Mouse (Mus musculus) heart, embryonic 15.5 days (tissue): Measurements from ENCODE around the gene Prmt7. TPM values are rescaled to one million over a fixed set of nuclear protein-coding genes. Genes with fewer than 3 reads are reported as not detected.
A peak's percentile ranks its signal among the peaks of the same experiment; 100 is the strongest.
"Not testable (repeated sequence)": the region's sequence is repeated elsewhere in the genome, so short reads cannot be mapped to it uniquely, and the experiment has no call there.

ENCODE experiments used
- ATAC-seq: fragments of 200-750 bp; cut with Nextera tagmentation; replicated peaks from 2 replicates; pipeline ENCODE4 v1.8.0; 2017; ENCODE audit warnings: low read depth, moderate TSS enrichment; ENCODE audit not compliant: insufficient number of reproducible peaks, insufficient read depth, low FRiP score
- H3K27ac ChIP-seq: fragments of 300-500 bp; sonication (generic); 2 replicates; pipeline ENCODE4 v1.5.1; 2015; ENCODE audit warnings: mild to moderate bottlenecking, inconsistent platforms
- H3K27me3 ChIP-seq: fragments of 300-500 bp; sonication (generic); 2 replicates; pipeline ENCODE4 v1.6.1; 2015; ENCODE audit warnings: inconsistent platforms
- H3K36me3 ChIP-seq: fragments of 300-500 bp; sonication (generic); 2 replicates; pipeline ENCODE4 v1.6.1; 2015; ENCODE audit warnings: mild to moderate bottlenecking, inconsistent platforms
- H3K4me1 ChIP-seq: fragments of 300-500 bp; sonication (generic); replicated peaks from 2 replicates; pipeline ENCODE4 v1.6.1; 2015; ENCODE audit warnings: inconsistent platforms
- H3K4me2 ChIP-seq: fragments of 300-500 bp; sonication (generic); 2 replicates; pipeline ENCODE4 v1.6.1; 2015; ENCODE audit warnings: inconsistent platforms, mild to moderate bottlenecking, moderate library complexity
- H3K4me3 ChIP-seq: fragments of 300-500 bp; sonication (generic); 2 replicates; pipeline ENCODE4 v1.5.1; 2015; ENCODE audit warnings: mild to moderate bottlenecking, inconsistent platforms
- H3K9ac ChIP-seq: fragments of 300-500 bp; sonication (generic); 2 replicates; pipeline ENCODE4 v1.6.1; 2015; ENCODE audit warnings: mild to moderate bottlenecking, inconsistent platforms
- H3K9me3 ChIP-seq: fragments of 300-500 bp; sonication (generic); replicated peaks from 2 replicates; pipeline ENCODE4 v1.6.1; 2016; ENCODE audit warnings: inconsistent platforms
- WGBS: fragments of 180-500 bp; shearing (Covaris S2); methylation state at CpG from one replicate; pipeline ENCODE4 v1.1.7; 2015; ENCODE audit warnings: mixed read lengths; 5-methylcytosine and 5-hydroxymethylcytosine counted together
- polyA plus RNA-seq: library from polyadenylated mRNA; unstranded; fragments of >200 nt; fragmentation: Nextera tagmentation; extraction: Ambion mirVana; gene quantifications from 2 replicates; pipeline ENCODE4 v1.2.1, GENCODE M21; 2015

The Prmt7 gene
- polyA plus RNA-seq, 1 experiment from 2014 or later: 28.0 TPM

DNA sequence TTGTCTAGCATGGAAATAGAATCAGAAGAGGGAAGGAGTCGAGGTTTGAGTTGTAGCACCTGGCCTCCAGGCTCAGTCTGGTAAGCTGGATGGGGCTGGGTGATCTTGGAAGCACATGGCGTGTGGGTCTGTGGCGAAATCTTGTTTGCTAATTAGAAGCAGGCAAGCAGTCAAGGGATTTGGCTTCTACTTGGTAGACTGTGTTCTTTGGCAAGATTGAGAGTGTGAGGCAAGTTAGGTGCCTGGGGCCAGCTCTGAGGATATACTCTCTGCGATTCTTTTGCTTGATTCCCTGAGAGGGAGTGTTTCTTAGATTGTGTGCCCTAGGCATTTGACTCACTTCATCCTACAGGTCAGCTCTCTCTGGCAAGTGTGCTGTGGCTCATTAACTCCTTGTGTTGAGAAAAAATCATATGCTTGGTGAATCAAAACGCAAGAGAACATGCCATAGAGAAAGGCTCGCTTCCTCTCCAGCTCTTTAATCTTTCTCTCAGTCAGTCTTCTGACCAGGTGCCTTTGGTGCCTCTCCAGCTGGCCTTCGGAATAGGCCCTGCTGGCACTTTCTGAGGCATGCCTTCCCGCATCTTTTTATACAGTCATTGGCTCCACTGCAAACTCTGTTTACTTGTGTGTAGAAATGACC lies 25.0 kb upstream of the Prmt7 start:
- H3K4me2 ChIP-seq: no peak overlapping the region
- no peak overlapping the region for H3K9ac ChIP-seq
- no peak for ATAC-seq
- peaks cover 7% of the 10 kb centered on the region; the same call in 1 of the 2 replicates for H3K36me3 ChIP-seq
- no peak overlapping the region for H3K27ac ChIP-seq
- no peaks in the 10 kb centered on the region for H3K9me3 ChIP-seq
- WGBS: 82% methylated on average over 8 of the region's 8 CpGs
- no peaks in the 10 kb centered on the region for H3K4me1 ChIP-seq
- H3K27me3 ChIP-seq: no peaks in the 10 kb centered on the region
- no peak overlapping the region for H3K4me3 ChIP-seq

DNA sequence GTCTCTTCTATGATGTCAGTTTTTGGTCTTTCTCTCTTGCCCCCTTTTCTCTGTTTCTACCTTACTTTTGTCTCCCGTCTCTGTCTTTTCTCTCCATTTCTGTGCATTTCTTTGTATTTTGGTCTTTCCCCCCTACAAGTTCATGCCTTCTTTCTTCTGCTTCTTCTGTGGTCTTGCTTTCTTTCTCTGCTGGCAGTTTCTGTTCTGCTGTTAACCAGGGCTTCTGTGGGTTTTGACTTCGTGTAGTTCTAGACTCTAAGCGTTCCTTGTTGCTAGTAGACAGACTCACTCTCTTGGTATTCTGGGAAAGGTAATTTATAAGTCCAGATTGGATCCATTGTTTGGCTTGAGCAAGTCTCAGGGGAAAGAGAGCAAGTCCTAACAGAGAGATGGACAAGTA lies 24.3 kb upstream of the Prmt7 start:
- Histone ChIP-seq H3K4me2 (no peak overlapping the region), H3K9ac (no peak overlapping the region), H3K4me1 (no peaks in the 10 kb centered on the region), H3K9me3 (no peaks in the 10 kb centered on the region), H3K36me3 (peaks cover 7% of the 10 kb centered on the region; the same call in 1 of the 2 replicates), H3K27me3 (no peaks in the 10 kb centered on the region), H3K27ac (no peak overlapping the region), H3K4me3 (no peak overlapping the region)
- no peak for ATAC-seq
- 81% methylated on average over 3 of the region's 3 CpGs for WGBS

DNA sequence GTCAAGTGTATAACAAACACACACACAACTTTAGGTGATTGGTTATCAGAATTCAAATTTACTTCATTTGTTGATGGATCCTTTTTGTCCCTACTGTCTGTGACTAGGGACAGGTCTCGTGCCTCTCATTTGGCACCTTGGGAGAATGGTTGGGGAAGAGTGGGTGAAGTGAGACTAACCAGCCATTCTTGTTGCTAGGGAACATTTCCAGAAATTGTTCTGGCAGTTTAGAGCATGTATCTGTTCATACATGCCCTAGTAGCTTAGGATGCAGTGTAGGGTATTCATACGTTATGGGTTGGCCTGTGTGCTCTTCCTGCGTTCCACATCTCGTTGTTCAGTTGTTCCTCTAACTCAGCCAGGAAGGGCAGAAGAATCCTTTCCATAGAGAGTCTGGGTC lies 21.6 kb upstream of the Prmt7 start:
- H3K36me3 ChIP-seq: peaks cover 20% of the 10 kb centered on the region; the same call in 1 of the 2 replicates
- WGBS: 82% methylated on average over 4 of the region's 4 CpGs
- no peak for ATAC-seq

DNA sequence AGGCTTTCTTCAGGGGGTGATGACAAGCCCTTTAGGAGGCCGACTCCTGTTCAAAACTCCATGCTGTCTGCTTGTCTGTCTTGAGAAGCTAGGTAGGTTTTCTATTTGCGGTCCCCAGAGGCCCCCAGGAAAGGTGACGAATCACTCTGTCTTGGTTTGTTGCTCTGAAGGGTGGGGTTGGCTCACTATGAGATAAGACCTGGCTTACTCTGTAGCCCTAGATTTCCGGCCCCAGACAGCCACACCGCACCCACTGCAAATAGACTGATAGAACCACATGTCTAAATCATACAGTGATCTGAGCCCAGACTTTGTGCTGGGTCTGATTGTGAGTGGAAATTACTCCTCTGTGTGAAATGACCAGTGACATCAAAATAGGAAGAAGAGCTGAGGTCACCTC lies 19.1 kb upstream of the Prmt7 start:
- 58% methylated on average over 5 of the region's 5 CpGs for WGBS
- H3K9ac ChIP-seq: no peak overlapping the region
- no peaks in the 10 kb centered on the region for H3K27me3 ChIP-seq
- no peak overlapping the region for H3K4me2 ChIP-seq
- H3K27ac ChIP-seq: no peak overlapping the region
- peaks cover 32% of the 10 kb centered on the region for H3K36me3 ChIP-seq
- no peak for ATAC-seq
- no peak overlapping the region for H3K4me3 ChIP-seq
- no peaks in the 10 kb centered on the region for H3K4me1 ChIP-seq
- no peaks in the 10 kb centered on the region for H3K9me3 ChIP-seq

More for the DNA sequence above, 21.6 kb upstream of the Prmt7 start:
- no peaks in the 10 kb centered on the region for H3K4me1 ChIP-seq
- H3K4me3 ChIP-seq: no peak overlapping the region
- no peak overlapping the region for H3K4me2 ChIP-seq
- H3K27me3 ChIP-seq: no peaks in the 10 kb centered on the region
- H3K9me3 ChIP-seq: no peaks in the 10 kb centered on the region
- no peak overlapping the region for H3K9ac ChIP-seq
- H3K27ac ChIP-seq: no peak overlapping the region

DNA sequence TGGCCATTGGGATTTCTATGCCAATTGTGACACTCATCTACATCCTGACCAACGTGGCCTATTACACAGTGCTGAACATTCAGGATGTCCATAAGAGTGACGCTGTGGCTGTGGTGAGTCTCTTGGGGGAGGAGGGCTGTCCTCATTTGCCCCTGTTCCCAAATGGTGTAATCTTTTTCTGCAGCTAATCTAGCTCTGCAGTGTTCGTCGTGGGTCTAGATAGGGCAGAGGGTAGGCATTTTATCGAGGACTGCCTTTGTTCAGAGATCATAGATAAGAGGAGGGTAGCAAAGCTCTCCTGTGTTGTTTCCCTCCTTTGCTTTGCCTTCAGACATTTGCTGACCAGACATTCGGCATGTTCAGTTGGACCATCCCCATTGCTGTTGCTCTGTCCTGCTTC lies 17.6 kb upstream of the Prmt7 start:
- peaks cover 32% of the 10 kb centered on the region for H3K36me3 ChIP-seq
- no peak for ATAC-seq
- no peak overlapping the region for H3K4me3 ChIP-seq
- H3K27me3 ChIP-seq: no peaks in the 10 kb centered on the region
- H3K4me1 ChIP-seq: no peaks in the 10 kb centered on the region
- H3K9me3 ChIP-seq: no peaks in the 10 kb centered on the region
- H3K27ac ChIP-seq: no peak overlapping the region
- H3K9ac ChIP-seq: no peak overlapping the region
- WGBS: 58% methylated on average over 6 of the region's 6 CpGs
- H3K4me2 ChIP-seq: no peak overlapping the region

DNA sequence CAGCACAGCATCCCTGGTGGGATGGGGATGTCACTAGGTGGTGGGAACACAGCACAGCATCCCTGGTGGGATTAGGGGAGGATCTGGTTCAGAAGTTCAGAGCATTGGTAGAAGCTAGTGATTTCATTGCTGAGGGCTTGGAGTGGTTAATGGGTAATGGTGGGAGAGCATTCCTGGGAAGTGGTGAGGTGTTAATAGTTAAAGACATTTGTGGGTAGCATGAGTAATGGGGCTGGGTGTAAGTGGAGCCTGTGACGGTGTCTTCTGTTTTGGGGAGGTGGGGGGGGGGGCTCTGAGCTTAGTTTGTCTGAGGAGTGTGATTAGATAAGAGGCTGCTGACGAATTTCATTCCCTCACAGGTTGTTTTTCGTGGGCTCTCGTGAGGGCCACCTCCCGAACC lies 16.7 kb upstream of the Prmt7 start:
- no peak overlapping the region for H3K4me2 ChIP-seq
- peaks cover 32% of the 10 kb centered on the region for H3K36me3 ChIP-seq
- no peaks in the 10 kb centered on the region for H3K4me1 ChIP-seq
- no peaks in the 10 kb centered on the region for H3K27me3 ChIP-seq
- H3K4me3 ChIP-seq: no peak overlapping the region
- H3K27ac ChIP-seq: no peak overlapping the region
- no peaks in the 10 kb centered on the region for H3K9me3 ChIP-seq
- WGBS: 45% methylated on average over 5 of the region's 5 CpGs
- ATAC-seq: no peak
- H3K9ac ChIP-seq: no peak overlapping the region

DNA sequence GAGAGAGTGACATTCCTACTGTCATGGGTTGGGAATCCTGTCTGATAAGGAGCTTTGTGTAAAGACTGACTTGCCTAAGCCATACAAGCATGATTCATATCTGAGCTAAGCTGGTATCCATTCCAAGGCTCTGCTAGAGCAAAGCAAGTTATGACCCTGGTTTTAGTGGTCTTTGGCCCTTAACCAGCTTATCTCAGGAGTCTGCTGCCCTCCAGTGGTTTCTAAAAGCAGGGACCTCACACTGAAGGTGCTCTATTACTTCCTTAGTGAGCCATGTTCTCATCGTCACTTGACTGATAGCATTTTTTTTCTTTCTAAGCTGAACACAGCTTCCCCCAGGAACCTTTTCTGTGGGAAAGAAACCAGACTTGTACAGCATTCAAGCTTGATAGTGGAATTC lies 12.0 kb upstream of the Prmt7 start:
- WGBS: 3% methylated on average over 1 of the region's 1 CpGs
- no peak overlapping the region for H3K27ac ChIP-seq
- H3K4me1 ChIP-seq: no peaks in the 10 kb centered on the region
- peaks cover 55% of the 10 kb centered on the region for H3K36me3 ChIP-seq
- ATAC-seq: no peak
- no peak overlapping the region for H3K9ac ChIP-seq
- H3K9me3 ChIP-seq: no peaks in the 10 kb centered on the region
- H3K4me2 ChIP-seq: no peak overlapping the region
- no peak overlapping the region for H3K4me3 ChIP-seq
- H3K27me3 ChIP-seq: no peaks in the 10 kb centered on the region

DNA sequence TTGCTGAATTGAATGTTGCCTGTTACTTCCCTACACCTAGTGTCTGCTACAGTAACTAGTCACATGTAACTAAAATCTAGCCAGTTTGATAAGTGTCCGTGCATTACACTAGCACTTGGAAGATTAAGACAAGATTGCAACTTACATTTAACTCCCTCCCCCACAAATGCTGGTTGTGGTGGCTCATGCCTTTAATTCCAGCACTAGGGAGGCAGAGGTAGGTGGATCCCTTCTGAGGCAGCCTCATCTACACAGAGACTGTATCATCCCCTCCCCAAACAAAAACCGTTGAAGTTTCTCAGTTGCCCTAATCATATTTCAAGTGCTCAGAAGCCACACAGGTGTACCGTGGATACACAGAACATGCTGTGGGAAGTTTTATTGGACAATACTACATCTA lies 11.1 kb upstream of the Prmt7 start:
- 69% methylated on average over 3 of the region's 3 CpGs for WGBS
- not testable (repeated sequence) for H3K9me3 ChIP-seq, H3K9ac ChIP-seq, H3K4me3 ChIP-seq, H3K4me2 ChIP-seq, H3K27ac ChIP-seq, ATAC-seq, H3K4me1 ChIP-seq, H3K27me3 ChIP-seq
- peaks cover 54% of the 10 kb centered on the region for H3K36me3 ChIP-seq

DNA sequence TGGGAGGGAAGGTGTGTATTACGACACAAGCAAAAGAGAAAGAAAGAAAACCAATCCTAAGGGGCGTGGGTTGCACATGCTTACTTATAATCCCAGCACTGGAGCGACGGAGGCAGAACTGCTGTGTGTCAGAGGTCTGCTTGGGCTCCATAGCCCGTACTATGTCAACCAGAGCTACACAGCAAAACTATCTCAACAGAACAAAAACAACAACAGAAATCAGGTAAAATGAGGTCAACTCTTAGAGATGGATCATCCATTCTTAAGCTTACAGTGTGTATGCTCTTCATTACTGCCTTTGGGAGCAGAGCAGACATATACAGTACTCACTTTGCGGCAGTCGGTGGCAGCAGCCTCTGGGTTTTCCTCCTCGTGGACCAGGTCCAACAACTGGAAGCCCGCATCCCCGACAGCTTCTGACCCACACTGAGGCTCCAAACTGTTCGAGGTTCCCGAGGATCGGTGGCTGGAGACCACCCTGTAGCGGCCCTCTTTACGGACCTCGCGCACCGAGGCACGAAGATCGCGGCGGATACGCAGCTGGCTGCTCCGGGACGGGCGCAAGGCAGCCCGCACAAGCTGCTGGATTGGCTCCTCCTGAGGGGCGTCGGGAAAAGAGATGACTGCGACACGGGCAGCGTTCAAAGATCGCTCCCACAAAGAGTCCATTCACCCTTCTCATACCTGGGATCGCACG lies 553 bp upstream of the Prmt7 start:
- H3K36me3 ChIP-seq: peaks cover 36% of the 10 kb centered on the region
- under 1% methylated on average over 35 of the region's 35 CpGs for whole genome bisulfite sequencing

DNA sequence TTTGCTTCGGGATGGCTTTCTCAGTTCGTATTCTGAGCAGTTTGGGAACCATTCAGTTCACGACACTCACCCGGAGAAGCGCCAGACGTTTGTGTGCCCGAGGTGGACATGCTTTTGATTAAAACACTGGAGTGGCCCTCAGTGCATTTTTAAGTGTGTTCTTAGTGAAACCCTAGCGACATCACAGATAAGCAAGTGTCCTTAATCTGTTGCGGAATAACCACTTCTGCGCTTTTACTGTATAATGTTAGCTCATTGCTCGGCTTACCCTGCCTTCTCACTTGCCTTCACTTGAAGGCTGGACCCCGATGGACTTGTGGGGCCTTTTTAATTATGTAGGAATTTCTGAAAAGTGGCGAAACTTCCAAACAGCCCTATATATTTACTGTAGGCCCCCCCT lies 685 bp downstream of the Prmt7 start:
- Histone ChIP-seq H3K36me3 (peaks cover 35% of the 10 kb centered on the region), H3K4me1 (peaks cover 14% of the 10 kb centered on the region)
- 3% methylated on average over 13 of the region's 13 CpGs for WGBS

More for the DNA sequence above, 553 bp upstream of the Prmt7 start:
- Histone ChIP-seq H3K9me3 (no peaks in the 10 kb centered on the region), H3K4me3 (peak overlapping the region; percentile 84), H3K27me3 (no peaks in the 10 kb centered on the region), H3K4me2 (peak overlapping the region; percentile 71), H3K27ac (peak overlapping the region; percentile 93), H3K4me1 (peaks cover 14% of the 10 kb centered on the region), H3K9ac (peak overlapping the region; percentile 86)
- ATAC-seq: peak; percentile 56

DNA sequence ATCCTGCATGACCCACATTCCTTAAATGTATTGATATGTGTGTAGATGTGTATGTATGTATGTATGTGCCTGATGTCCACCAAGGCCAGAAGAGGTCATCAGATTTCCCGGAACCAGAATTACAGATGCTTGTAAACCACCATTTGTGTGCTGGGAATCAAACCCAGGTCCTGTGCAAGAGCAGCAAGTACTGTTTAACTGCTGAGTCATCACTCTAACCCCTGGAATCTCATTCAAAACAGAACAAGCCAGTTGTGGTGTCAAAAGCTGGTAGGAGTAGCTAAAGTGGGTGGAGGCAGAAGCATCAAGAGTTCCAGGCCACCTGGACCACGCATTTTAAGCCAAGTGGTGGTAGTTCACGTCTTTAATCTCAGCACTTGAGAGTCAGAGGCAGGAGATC lies 3.2 kb downstream of the Prmt7 start:
- Histone ChIP-seq H3K4me2 (no peak overlapping the region), H3K27ac (no peak overlapping the region), H3K9me3 (no peaks in the 10 kb centered on the region), H3K9ac (no peak overlapping the region), H3K36me3 (peaks cover 43% of the 10 kb centered on the region), H3K4me1 (peaks cover 14% of the 10 kb centered on the region), H3K27me3 (no peaks in the 10 kb centered on the region), H3K4me3 (no peak overlapping the region)
- ATAC-seq: no peak
- WGBS: 88% methylated on average over 3 of the region's 3 CpGs

More for the DNA sequence above, 685 bp downstream of the Prmt7 start:
- peak overlapping the region; percentile 93 for H3K27ac ChIP-seq
- H3K9ac ChIP-seq: peak overlapping the region; percentile 86
- no peaks in the 10 kb centered on the region for H3K27me3 ChIP-seq
- H3K4me2 ChIP-seq: peak overlapping the region; percentile 71
- H3K9me3 ChIP-seq: no peaks in the 10 kb centered on the region
- ATAC-seq: no peak
- H3K4me3 ChIP-seq: peak overlapping the region; percentile 84

DNA sequence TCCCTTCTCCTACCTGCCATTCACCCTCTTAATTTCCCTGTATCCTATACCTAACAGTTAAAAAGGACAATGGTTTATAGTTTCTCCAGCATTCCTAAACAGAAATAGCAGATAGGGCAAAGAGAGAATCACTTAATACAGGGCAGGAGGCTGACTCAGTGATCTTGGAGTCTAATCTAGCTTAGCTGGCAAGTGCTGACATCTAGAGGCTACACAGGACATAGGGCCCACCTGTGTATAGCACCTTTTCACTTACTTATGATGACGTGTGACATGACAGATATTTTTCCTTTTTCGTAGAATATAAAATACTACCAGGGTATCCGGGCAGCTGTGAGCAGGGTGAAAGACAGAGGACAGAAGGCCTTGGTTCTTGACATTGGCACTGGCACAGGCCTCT lies 8.9 kb downstream of the Prmt7 start:
- Histone ChIP-seq H3K4me1 (no peaks in the 10 kb centered on the region), H3K27me3 (no peaks in the 10 kb centered on the region), H3K4me2 (no peak overlapping the region), H3K36me3 (peaks cover 79% of the 10 kb centered on the region), H3K27ac (no peak overlapping the region), H3K4me3 (no peak overlapping the region), H3K9me3 (no peaks in the 10 kb centered on the region), H3K9ac (no peak overlapping the region)
- WGBS: 48% methylated on average over 3 of the region's 3 CpGs
- ATAC-seq: no peak
